Mouse (Mus musculus) hindbrain, embryonic 12.5 days (tissue): ENCODE measurements at regions not wholly inside any gene's neighbourhood (a gene's known extent, or its start where the extent isn't known, plus 50 kb on each side); places are given as distances from the start of the nearest gene placed in this dataset.
A peak's percentile ranks its signal among the peaks of the same experiment; 100 is the strongest.

Source experiments
- ATAC-seq: fragments of 200-750 bp; cut with Nextera tagmentation; 2 replicates; pipeline ENCODE4 v1.8.0; 2017; ENCODE audit warnings: moderate TSS enrichment; ENCODE audit not compliant: low FRiP score
- H3K27ac ChIP-seq: fragments of 300-500 bp; sonication (generic); 2 replicates; pipeline ENCODE4 v1.5.1; 2016; ENCODE audit warnings: mild to moderate bottlenecking
- H3K27me3 ChIP-seq: fragments of 300-500 bp; sonication (generic); 2 replicates; pipeline ENCODE4 v1.6.1; 2016; ENCODE audit warnings: mild to moderate bottlenecking
- H3K36me3 ChIP-seq: fragments of 300-500 bp; sonication (generic); 2 replicates; pipeline ENCODE4 v1.6.1; 2016; ENCODE audit warnings: mild to moderate bottlenecking
- H3K4me1 ChIP-seq: fragments of 300-500 bp; sonication (generic); 2 replicates; pipeline ENCODE4 v1.6.1; 2016
- H3K4me2 ChIP-seq: fragments of 300-500 bp; sonication (generic); replicated peaks from 2 replicates; pipeline ENCODE4 v1.6.1; 2016; ENCODE audit warnings: mild to moderate bottlenecking
- H3K4me3 ChIP-seq: fragments of 300-500 bp; sonication (generic); 2 replicates; pipeline ENCODE4 v1.5.1; 2016; ENCODE audit warnings: mild to moderate bottlenecking
- H3K9ac ChIP-seq: fragments of 300-500 bp; sonication (generic); 2 replicates; pipeline ENCODE4 v1.6.1; 2016; ENCODE audit warnings: mild to moderate bottlenecking, moderate library complexity
- H3K9me3 ChIP-seq: fragments of 300-500 bp; sonication (generic); replicated peaks from 2 replicates; pipeline ENCODE4 v1.6.1; 2016; ENCODE audit warnings: mild to moderate bottlenecking
- WGBS: fragments of 180-500 bp; shearing (Covaris S2); methylation state at CpG from one replicate; pipeline ENCODE4 v1.1.7; 2016; 5-methylcytosine and 5-hydroxymethylcytosine counted together

GRCm38 (mm10) chr19:51482168-51482907 is 781.8 kb upstream of the Ins1 start:
- Histone ChIP-seq H3K4me1 (peaks cover 6% of the 10 kb centered on the region), H3K9me3 (no peaks in the 10 kb centered on the region), H3K4me3 (no peak overlapping the region), H3K36me3 (no peaks in the 10 kb centered on the region), H3K27ac (peak overlapping the region; percentile 5; the same call in 1 of the 2 replicates), H3K4me2 (no peak overlapping the region), H3K27me3 (no peaks in the 10 kb centered on the region; the same call in 1 of the 2 replicates), H3K9ac (no peak overlapping the region)
- ATAC-seq, result peak; percentile 92
- 21% methylated on average over 3 of the region's 3 CpGs for WGBS
